Mouse (Mus musculus) kidney, adult 8-10 months (tissue): ENCODE measurements around the gene Hsph1.

Experiments
- DNase-seq, 2 experiments: peaks; one replicate each; pipeline ENCODE4 v3.0.0; 2022

Hsph1 gene

DNA sequence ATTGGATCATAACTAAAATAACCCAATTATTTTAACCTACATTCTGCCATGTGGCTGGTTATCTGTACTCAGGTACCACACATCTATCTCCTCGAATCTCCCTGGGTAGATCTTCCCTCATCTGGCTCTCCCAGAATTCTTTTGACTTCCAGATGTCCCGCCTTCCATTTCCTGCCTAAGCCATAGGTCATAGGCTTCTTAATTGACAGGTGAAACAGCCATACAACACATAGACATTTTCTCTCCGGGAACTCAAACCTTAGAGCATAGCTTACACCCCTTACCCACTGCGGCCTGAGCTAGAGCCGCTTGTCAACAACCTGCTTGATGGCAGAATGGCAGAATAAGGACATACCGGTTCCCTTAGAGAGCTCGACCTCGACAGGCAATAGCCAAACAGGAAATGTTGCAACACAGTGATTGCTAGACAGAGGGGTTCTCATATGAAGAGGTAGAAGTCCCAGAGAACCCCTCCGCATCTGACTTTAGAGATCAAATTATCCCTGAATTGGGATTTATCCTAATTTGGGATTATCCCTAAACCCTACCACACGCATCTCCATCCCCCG is 48.8 kb downstream of the Hsph1 start:
- no peak for DNase-seq

DNA sequence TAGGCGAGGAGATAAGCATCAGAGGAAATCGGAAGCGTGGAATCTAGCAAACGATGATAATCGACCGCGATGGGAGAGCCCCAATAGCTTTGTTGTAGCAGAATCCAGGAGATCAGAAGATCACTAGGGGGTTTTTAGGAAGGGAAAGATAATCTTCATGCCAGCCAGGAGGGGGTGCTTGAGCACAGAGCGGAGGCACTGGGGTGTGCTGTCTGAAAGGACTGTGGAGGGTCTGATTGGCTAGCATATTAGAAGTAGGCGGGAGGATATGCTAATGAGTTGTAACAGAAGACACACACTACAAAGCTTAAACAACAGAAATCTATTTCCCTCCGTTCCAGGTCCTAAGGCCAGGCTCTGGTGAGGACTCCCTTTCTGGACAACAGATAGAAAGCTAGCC is 50.3 kb downstream of the Hsph1 start:
- peak in 1 of 2 experiments; percentile 30 for DNase-seq

DNA sequence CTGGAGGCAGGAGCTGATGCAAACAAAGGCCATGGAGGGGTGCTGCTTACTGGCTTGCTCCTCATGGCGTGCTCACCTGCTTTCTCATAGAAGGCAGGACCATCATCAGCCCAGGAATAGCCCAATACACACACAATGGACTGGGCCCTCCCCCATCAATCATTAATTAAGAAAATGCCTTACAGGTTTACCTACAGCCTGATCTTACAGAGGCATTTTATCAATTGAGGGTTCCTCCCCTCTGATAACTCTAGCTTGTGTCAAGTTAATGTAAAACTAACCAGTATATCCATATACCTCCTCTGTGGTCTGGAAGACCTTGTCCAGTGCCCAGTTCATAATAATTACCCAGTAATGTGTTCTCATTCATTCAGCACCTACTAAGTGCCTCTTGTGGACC is 50.9 kb downstream of the Hsph1 start:
- no peak for DNase-seq

DNA sequence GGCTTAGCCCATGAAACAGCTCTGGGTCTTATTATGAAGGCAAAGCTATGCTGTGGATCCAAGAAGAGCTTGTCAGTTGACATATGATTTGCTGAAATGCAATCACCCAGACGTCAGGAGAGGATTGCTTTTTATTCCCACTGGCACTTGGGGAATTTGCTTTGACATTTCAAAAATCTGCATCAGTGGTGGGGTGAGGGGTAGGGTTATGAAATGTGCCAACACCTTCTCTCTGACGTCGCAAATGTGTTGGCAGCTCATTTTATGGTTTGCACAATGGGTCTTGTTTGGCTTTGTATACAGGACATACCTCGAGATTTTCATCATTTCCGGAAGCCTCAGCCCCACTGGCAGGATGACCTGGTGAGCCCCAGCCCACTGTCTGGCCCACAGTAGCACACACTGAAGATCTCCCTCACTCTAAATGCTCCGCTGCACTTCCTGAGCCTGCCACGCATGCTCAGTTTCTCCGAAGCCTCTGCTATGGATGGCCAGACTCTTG is 52.0 kb downstream of the Hsph1 start:
- no peak for DNase-seq

DNA sequence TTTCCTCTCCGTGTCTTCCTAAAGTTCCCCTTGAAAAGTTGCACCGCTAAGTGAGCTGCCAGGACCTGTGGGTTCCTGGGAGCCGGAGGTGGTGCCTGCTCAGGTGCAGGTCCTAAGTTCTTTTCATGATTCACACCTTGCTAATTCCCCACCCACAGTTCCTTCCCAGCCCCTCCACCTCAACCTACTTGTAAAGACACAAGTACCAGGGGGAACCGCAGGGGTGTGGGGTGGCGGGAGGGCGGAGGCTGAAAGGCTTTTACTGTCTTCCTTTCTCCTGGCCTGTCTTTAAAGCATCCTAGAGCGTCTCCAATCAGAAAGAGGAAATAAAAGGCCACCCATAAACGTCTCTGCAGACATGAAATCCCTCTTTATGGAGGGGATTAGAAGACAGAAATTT is 52.7 kb downstream of the Hsph1 start:
- no peak for DNase-seq

DNA sequence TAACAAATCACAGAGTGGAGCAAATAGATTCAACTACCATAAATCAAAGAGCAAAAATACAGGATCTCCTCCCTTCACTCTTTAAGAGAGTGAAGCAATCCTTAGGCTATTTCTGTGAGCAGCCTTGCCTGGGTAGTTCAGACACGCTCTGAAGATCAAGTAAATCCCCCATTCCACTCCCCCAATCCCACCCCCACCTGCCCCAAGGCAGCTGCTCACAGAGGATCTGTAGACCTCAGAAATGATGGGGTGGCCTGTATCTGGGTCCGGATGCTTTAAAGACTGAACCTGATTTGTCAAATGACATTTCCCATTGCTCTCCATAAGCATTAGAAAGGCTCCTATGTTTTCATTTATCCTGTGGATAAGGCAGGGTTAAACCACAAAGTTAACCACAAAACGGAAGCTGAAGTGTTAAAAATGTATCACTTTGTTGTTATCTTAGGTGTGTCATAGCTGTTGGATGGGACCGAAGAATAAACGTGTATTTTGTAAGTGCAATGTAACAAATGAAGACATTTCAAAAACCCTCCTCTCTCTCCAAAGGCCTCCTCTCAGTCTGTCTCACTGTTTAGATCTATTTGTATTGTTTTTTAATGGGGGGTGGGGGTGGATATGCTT is 53.4 kb downstream of the Hsph1 start:
- no peak for DNase-seq

DNA sequence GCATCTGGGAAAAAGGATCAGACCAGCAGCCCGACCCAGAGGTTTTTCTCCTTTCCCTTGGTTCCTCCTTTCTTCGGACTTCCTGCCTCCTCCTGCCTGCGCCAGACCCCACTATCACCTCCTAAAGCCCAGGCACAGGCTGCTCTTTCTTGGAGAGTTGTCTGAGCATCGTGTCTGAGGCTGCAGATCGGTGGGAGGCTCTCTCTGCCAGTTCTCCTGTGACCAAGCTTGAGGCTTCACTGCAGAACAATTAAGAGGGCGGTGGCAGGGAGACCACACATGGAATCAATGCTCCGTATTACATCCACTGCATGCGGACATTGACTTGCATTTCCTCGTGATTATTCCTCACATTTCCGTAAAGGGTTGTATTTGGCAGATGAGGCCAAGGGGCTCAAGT is 58.7 kb downstream of the Hsph1 start:
- no peak for DNase-seq

DNA sequence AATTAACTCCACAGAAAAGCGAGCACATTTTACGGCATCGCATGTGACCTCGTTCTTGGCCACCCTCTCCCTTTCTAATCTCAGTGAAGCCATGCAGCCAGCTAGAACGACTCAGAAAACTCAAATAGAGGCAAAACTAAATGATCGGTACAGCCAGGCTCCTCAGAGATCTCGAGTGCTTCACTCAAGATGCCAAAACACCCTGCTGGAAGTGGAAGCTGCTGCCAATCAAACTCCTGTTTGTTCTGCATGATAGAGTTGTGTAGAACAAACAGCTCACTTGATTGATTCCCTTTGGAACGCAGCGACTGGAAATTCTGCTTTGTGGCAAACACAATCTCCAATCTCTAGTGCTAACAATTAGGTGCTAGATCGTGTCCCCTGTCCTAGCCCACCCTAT is 59.2 kb downstream of the Hsph1 start:
- DNase-seq = no peak

DNA sequence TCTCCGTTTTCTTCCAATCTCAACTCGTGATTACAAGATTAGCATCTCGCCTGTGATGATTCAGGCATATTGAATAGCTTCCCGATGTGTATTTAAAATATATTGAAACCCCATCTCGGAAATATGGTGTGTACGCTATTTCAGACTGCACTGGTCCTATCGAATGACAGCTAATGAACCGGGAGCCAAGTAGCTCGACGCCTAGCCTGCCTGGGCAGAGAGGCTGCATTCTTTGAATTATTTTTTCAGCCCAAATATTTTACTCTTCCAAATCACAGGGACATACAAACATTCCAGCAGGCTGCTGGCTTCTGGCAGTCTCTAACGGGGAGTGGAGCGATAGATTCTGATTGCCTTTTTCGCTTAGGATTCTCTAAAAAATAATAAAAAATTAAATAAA is 67.2 kb downstream of the Hsph1 start:
- no peak for DNase-seq

DNA sequence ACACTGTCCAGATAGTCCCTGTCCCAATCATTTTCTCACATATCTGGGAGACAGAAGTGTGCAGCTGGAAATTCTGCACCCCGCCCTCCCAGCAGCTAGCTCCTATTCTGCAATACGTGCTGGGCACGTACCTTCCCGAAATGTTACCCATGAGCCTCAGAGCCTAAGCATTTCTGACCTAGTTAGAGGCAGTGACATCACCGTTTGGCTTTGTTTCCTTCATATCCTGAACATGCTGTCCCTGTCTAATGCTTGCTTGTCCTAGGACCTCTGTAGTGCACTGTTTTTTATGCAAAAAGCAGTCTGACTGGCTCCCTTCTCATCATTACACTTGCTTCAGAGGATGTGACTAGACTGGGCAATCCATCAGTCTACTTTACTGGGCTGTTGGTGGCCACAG is 69.2 kb downstream of the Hsph1 start:
- DNase-seq = no peak

DNA sequence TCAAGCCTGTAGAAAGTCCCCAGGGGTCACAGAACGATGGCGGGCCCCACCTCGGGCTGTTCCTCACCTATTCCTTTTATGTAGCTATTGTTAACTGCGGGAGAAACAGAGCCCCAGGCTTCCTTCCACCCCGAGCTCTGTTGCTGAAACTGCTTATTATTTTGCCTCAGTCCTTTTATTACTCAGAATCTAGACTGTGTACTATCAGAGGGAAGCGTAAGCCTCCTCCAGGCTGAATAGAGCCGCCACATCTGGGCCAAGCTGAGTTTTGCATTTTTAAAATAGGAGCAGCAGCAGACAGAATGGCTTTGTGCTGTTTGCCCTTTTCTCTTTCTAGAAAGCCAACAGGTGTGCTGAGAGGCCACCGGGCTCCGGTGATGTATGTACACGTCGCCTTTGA is 70.2 kb downstream of the Hsph1 start:
- no peak for DNase-seq
